ENCODE assay signal across 8 mouse cellular contexts in genomic region chr12:42972766-42973165, GRCm38 (mm10).
DNase-seq lines count a peak whose midpoint lies in the region; ATAC-seq and TF ChIP-seq lines count a peak whose summit lies in the region.

No protein-coding gene starts in this region.

- peak; percentile 20 to 42 for DNase-seq in gastrocnemius, postnatal 4 days (ENCODE audit: low spot score in 2 of 2)
- no peak for DNase-seq in gastrocnemius, adult 18-20 months (ENCODE audit: low spot score)
- DNase-seq in lung, postnatal 10 days = peak; percentile 27
- DNase-seq in lung, adult 2 months = no peak
- peak; percentile 26 for DNase-seq in embryonic facial prominence, embryonic 14.5 days (ENCODE audit: low spot score)
- DNase-seq in stomach, postnatal 0 days (ENCODE audit: low spot score) = no peak
- no peak for DNase-seq in T-cell, adult 2 months (ENCODE audit: low spot score)
- no peak for DNase-seq in thymus, postnatal 36 days

- no peaks in the 10 kb centered on the region for H3K9me3 ChIP-seq in embryonic facial prominence, embryonic 14.5 days (ENCODE audit: control insufficient read depth, low read length)
- H3K9me3 ChIP-seq in stomach, postnatal 0 days (ENCODE audit: control insufficient read depth, low read length) = no peaks in the 10 kb centered on the region

- no peaks in the 10 kb centered on the region for H3K36me3 ChIP-seq in embryonic facial prominence, embryonic 14.5 days (ENCODE audit: control insufficient read depth, insufficient read depth, low read length)
- no peaks in the 10 kb centered on the region for H3K36me3 ChIP-seq in stomach, postnatal 0 days (ENCODE audit: control insufficient read depth, insufficient read depth, low read length)

- H3K27me3 ChIP-seq in embryonic facial prominence, embryonic 14.5 days (replicated peaks; ENCODE audit: control insufficient read depth, insufficient read depth, low read length) = no peaks in the 10 kb centered on the region
- H3K27me3 ChIP-seq in stomach, postnatal 0 days (ENCODE audit: control insufficient read depth, insufficient read depth, low read length) = no peaks in the 10 kb centered on the region

- ATAC-seq in embryonic facial prominence, embryonic 14.5 days (ENCODE audit: low read depth) = peak; percentile 67; the same call in 1 of the 2 replicates
- no peak for ATAC-seq in stomach, postnatal 0 days (ENCODE audit: low FRiP score, low TSS enrichment)

- H3K9ac ChIP-seq in embryonic facial prominence, embryonic 14.5 days (ENCODE audit: low read depth, low read length) = no peak overlapping the region
- H3K9ac ChIP-seq in stomach, postnatal 0 days (ENCODE audit: low read length) = no peak overlapping the region

- no peak overlapping the region for H3K4me3 ChIP-seq in lung, adult 2 months (replicated peaks; ENCODE audit: extremely low read depth, low read depth, low read length)
- H3K4me3 ChIP-seq in embryonic facial prominence, embryonic 14.5 days (ENCODE audit: low read depth, low read length) = no peak overlapping the region
- no peak overlapping the region for H3K4me3 ChIP-seq in stomach, postnatal 0 days (ENCODE audit: low read depth, low read length)

- H3K4me1 ChIP-seq in lung, adult 2 months (ENCODE audit: control insufficient read depth, insufficient read depth, low read length) = no peaks in the 10 kb centered on the region
- H3K4me1 ChIP-seq in embryonic facial prominence, embryonic 14.5 days (ENCODE audit: control insufficient read depth, insufficient read depth, low read length) = no peaks in the 10 kb centered on the region
- no peaks in the 10 kb centered on the region for H3K4me1 ChIP-seq in stomach, postnatal 0 days (replicated peaks; ENCODE audit: control insufficient read depth, insufficient read depth)

- no peak for TF ChIP-seq POLR2A in lung, adult 2 months (IDR thresholded peaks at IDR 0.05; ENCODE audit: borderline replicate concordance, extremely low read depth, low read depth, low read length)

- no peak for TF ChIP-seq EP300 in stomach, postnatal 0 days (optimal IDR thresholded peaks at IDR 0.05)

- H3K4me2 ChIP-seq in embryonic facial prominence, embryonic 14.5 days (ENCODE audit: low read depth, low read length) = no peak overlapping the region
- H3K4me2 ChIP-seq in stomach, postnatal 0 days (replicated peaks; ENCODE audit: low read depth) = no peak overlapping the region

- H3K27ac ChIP-seq in embryonic facial prominence, embryonic 14.5 days (replicated peaks; ENCODE audit: low read depth, low read length) = no peak overlapping the region
- H3K27ac ChIP-seq in stomach, postnatal 0 days (replicated peaks) = no peak overlapping the region

- WGBS in lung, adult 2 months = 63% methylated on average over 4 of the region's 4 CpGs
- WGBS in embryonic facial prominence, embryonic 14.5 days = 54% methylated on average over 4 of the region's 4 CpGs
- WGBS in stomach, postnatal 0 days = 45% methylated on average over 4 of the region's 4 CpGs

- TF ChIP-seq CTCF in lung, adult 2 months (IDR thresholded peaks at IDR 0.05; ENCODE audit: insufficient read depth, low read length) = no peak
- peak; percentile 13; the same call in 1 of the 2 replicates for TF ChIP-seq CTCF in stomach, postnatal 0 days (IDR thresholded peaks at IDR 0.05; ENCODE audit: low read depth)

Comparison
In these comparisons a context has a peak if more than half of its experiments do, and no peak if none do; other contexts are left out.
1. DNase-seq: peak in gastrocnemius, postnatal 4 days (2 of 2), lung, postnatal 10 days (single experiment) and embryonic facial prominence, embryonic 14.5 days (single experiment); none in gastrocnemius, adult 18-20 months (single experiment), lung, adult 2 months (single experiment), stomach, postnatal 0 days (single experiment), T-cell, adult 2 months (single experiment) and thymus, postnatal 36 days (0 of 2).